Mouse (Mus musculus) limb, embryonic 11.5 days (tissue): ENCODE data around the gene Cntnap5b. TPM values are rescaled to one million over a fixed set of nuclear protein-coding genes. Genes with fewer than 3 reads are reported as not detected.

Experiments
- ATAC-seq: fragments of 200-750 bp; cut with Nextera tagmentation; 2 replicates; pipeline ENCODE4 v1.8.0; 2017; ENCODE audit warnings: low read depth; ENCODE audit not compliant: insufficient number of reproducible peaks, low FRiP score, low TSS enrichment
- DNase-seq: peaks from one replicate; pipeline ENCODE4 v3.0.0-alpha.2; 2015; ENCODE audit warnings: low spot score
- H3K27ac ChIP-seq: fragments of 300-500 bp; sonication (generic); replicated peaks from 2 replicates; pipeline ENCODE4 v1.5.1; 2014; ENCODE audit warnings: low read depth, mild to moderate bottlenecking, low read length
- H3K27me3 ChIP-seq: fragments of 300-500 bp; sonication (generic); 2 replicates; pipeline ENCODE4 v1.6.1; 2014; ENCODE audit warnings: mild to moderate bottlenecking, low read length, mixed read lengths; ENCODE audit not compliant: control insufficient read depth, insufficient read depth
- H3K36me3 ChIP-seq: fragments of 300-500 bp; sonication (generic); 2 replicates; pipeline ENCODE4 v1.6.1; 2014; ENCODE audit warnings: mild to moderate bottlenecking, low read length, moderate library complexity, mixed read lengths; ENCODE audit not compliant: control insufficient read depth, insufficient read depth
- H3K4me1 ChIP-seq: fragments of 300-500 bp; sonication (generic); 2 replicates; pipeline ENCODE4 v1.6.1; 2014; ENCODE audit warnings: low read length, mixed read lengths; ENCODE audit not compliant: control insufficient read depth, insufficient read depth
- H3K4me2 ChIP-seq: fragments of 300-500 bp; sonication (generic); 2 replicates; pipeline ENCODE4 v1.6.1; 2014; ENCODE audit warnings: low read depth, mild to moderate bottlenecking, moderate library complexity; ENCODE audit not compliant: severe bottlenecking
- H3K4me3 ChIP-seq: fragments of 300-500 bp; sonication (generic); 2 replicates; pipeline ENCODE4 v1.5.1; 2014; ENCODE audit warnings: low read depth, low read length
- H3K9ac ChIP-seq: fragments of 300-500 bp; sonication (generic); 2 replicates; pipeline ENCODE4 v1.6.1; 2014; ENCODE audit warnings: mild to moderate bottlenecking, low read length
- H3K9me3 ChIP-seq: fragments of 300-500 bp; sonication (generic); 2 replicates; pipeline ENCODE4 v1.6.1; 2016; ENCODE audit warnings: low read length; ENCODE audit not compliant: control insufficient read depth
- WGBS: fragments of 180-500 bp; shearing (Covaris S2); extraction: QIAGEN DNeasy Blood & Tissue Kit; methylation state at CpG from one replicate; pipeline ENCODE4 v1.1.7; 2014; 5-methylcytosine and 5-hydroxymethylcytosine counted together
- polyA plus RNA-seq: library from polyadenylated mRNA; unstranded; fragments of >200 nt; fragmentation: Nextera tagmentation; extraction: Ambion mirVana; gene quantifications from 2 replicates; pipeline ENCODE4 v1.2.1, GENCODE M21; 2014

The Cntnap5b gene
- polyA plus RNA-seq, 1 experiment from 2014 or later = not detected

DNA sequence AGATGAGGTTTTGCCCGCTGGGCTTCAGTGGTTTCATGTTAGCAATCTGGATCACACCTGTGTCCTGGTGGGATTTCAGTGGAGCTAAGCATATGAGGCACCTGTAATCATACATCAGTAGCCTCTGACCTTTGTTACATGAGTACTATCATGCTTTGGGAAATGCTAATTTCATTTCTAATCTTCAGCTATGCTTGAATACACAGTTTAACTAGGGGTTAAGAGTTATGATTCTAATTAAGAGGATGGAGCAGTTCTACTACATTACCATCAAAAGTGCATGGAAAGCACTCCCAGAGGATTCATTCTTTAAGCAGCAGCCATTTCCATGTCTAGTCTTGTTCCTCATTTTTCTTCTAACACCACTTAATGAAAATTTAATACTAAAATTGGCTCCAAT is 538.1 kb downstream of the Cntnap5b start:
- no peak overlapping the region for H3K9ac ChIP-seq
- H3K4me2 ChIP-seq = no peak overlapping the region
- DNase-seq (no peak), ATAC-seq (no peak)
- H3K27me3 ChIP-seq = no peaks in the 10 kb centered on the region
- H3K4me3 ChIP-seq = no peak overlapping the region
- WGBS = 95% methylated on average over 1 of the region's 1 CpGs
- H3K27ac ChIP-seq = no peak overlapping the region
- no peaks in the 10 kb centered on the region for H3K9me3 ChIP-seq
- H3K36me3 ChIP-seq = no peaks in the 10 kb centered on the region
- no peaks in the 10 kb centered on the region for H3K4me1 ChIP-seq

DNA sequence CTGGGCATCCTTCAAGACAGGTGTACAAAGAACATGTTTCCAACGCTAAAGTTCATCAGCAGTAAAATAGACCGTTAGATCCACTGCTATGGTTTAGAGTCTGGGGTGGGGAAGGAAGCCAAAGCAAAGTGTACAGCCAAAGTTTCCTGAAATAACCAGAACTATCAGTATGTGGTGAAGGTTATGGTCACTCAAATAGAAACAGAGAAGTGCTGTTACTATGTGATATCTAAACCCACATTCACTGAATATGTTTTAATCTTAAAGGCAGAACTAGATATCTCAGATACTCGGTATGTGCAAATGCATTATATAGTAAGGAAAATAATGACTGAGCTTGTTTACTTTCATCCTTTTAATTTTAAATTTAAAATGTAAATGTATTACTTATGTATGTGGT is 558.5 kb downstream of the Cntnap5b start:
- DNase-seq (no peak), ATAC-seq (no peak)
- Histone ChIP-seq H3K4me3 (no peak overlapping the region), H3K27me3 (no peaks in the 10 kb centered on the region), H3K36me3 (no peaks in the 10 kb centered on the region), H3K4me2 (no peak overlapping the region), H3K9ac (no peak overlapping the region), H3K4me1 (no peaks in the 10 kb centered on the region), H3K9me3 (no peaks in the 10 kb centered on the region), H3K27ac (no peak overlapping the region)
- WGBS = 83% methylated on average over 3 of the region's 3 CpGs

- no peaks in the 10 kb centered on the region for H3K4me1 ChIP-seq
- no peak overlapping the region for H3K9ac ChIP-seq
- DNase-seq = no peak
- H3K27ac ChIP-seq = no peak overlapping the region
- no peak overlapping the region for H3K4me3 ChIP-seq
- H3K9me3 ChIP-seq = no peaks in the 10 kb centered on the region
- 81% methylated on average over 5 of the region's 5 CpGs for WGBS
- H3K27me3 ChIP-seq = no peaks in the 10 kb centered on the region
- no peak overlapping the region for H3K4me2 ChIP-seq
- ATAC-seq = no peak
- H3K36me3 ChIP-seq = no peaks in the 10 kb centered on the region
Observed at GRCm38 (mm10) chr1:100369415-100370113, 597.0 kb downstream of the Cntnap5b start.

GRCm38 (mm10) chr1:100386252-100386651 is 613.7 kb downstream of the Cntnap5b start:
- H3K4me2 ChIP-seq = no peak overlapping the region
- 90% methylated on average over 1 of the region's 1 CpGs for WGBS
- H3K9ac ChIP-seq = no peak overlapping the region
- H3K4me1 ChIP-seq = no peaks in the 10 kb centered on the region
- ATAC-seq (no peak), DNase-seq (no peak)
- no peaks in the 10 kb centered on the region for H3K36me3 ChIP-seq
- H3K27me3 ChIP-seq = no peaks in the 10 kb centered on the region
- H3K9me3 ChIP-seq = no peaks in the 10 kb centered on the region
- no peak overlapping the region for H3K27ac ChIP-seq
- no peak overlapping the region for H3K4me3 ChIP-seq

GRCm38 (mm10) chr1:100394034-100394433 is 621.5 kb downstream of the Cntnap5b start:
- no peak overlapping the region for H3K4me2 ChIP-seq
- ATAC-seq = no peak
- no peaks in the 10 kb centered on the region for H3K36me3 ChIP-seq

GRCm38 (mm10) chr1:100416658-100417224 is 644.2 kb downstream of the Cntnap5b start:
- Histone ChIP-seq H3K4me3 (no peak overlapping the region), H3K4me1 (no peaks in the 10 kb centered on the region), H3K36me3 (no peaks in the 10 kb centered on the region), H3K9me3 (no peaks in the 10 kb centered on the region), H3K27ac (no peak overlapping the region), H3K4me2 (no peak overlapping the region), H3K27me3 (no peaks in the 10 kb centered on the region), H3K9ac (no peak overlapping the region)
- ATAC-seq = no peak
- no peak for DNase-seq

More at GRCm38 (mm10) chr1:100394034-100394433, 621.5 kb downstream of the Cntnap5b start:
- Histone ChIP-seq H3K27me3 (no peaks in the 10 kb centered on the region), H3K27ac (no peak overlapping the region), H3K4me3 (no peak overlapping the region), H3K4me1 (no peaks in the 10 kb centered on the region), H3K9me3 (no peaks in the 10 kb centered on the region), H3K9ac (no peak overlapping the region)
- DNase-seq = no peak

- DNase-seq (no peak), ATAC-seq (no peak)
- H3K9ac ChIP-seq = no peak overlapping the region
- no peaks in the 10 kb centered on the region for H3K9me3 ChIP-seq
- H3K27me3 ChIP-seq = no peaks in the 10 kb centered on the region
- H3K4me2 ChIP-seq = no peak overlapping the region
- H3K4me3 ChIP-seq = no peak overlapping the region
- H3K27ac ChIP-seq = no peak overlapping the region
- WGBS = 89% methylated on average over 1 of the region's 1 CpGs
- no peaks in the 10 kb centered on the region for H3K4me1 ChIP-seq
- H3K36me3 ChIP-seq = no peaks in the 10 kb centered on the region
Observed at GRCm38 (mm10) chr1:100430038-100430774, 657.6 kb downstream of the Cntnap5b start.

GRCm38 (mm10) chr1:100463877-100464276 is 691.3 kb downstream of the Cntnap5b start:
- no peaks in the 10 kb centered on the region for H3K4me1 ChIP-seq
- H3K9ac ChIP-seq = no peak overlapping the region
- H3K36me3 ChIP-seq = no peaks in the 10 kb centered on the region
- 98% methylated on average over 2 of the region's 2 CpGs for WGBS
- ATAC-seq = no peak
- H3K9me3 ChIP-seq = no peaks in the 10 kb centered on the region
- H3K4me2 ChIP-seq = no peak overlapping the region
- H3K27me3 ChIP-seq = no peaks in the 10 kb centered on the region
- no peak overlapping the region for H3K4me3 ChIP-seq
- H3K27ac ChIP-seq = no peak overlapping the region
- DNase-seq = no peak
